Mouse (Mus musculus): ENCODE data around the gene Apaf1.

The Apaf1 gene

GRCm38 (mm10) chr10:91082550-91083392 is at the start of gene Apaf1, which contains the start of gene Ikbip:
Gene Apaf1 (minus strand): TSS chr10:91082770.
Gene Ikbip (plus strand): TSS chr10:91082940.
- peak; percentile 100 for DNase-seq

GRCm38 (mm10) chr10:91131565-91131964 is 49.0 kb upstream of the Apaf1 start:
- no peak for DNase-seq

- DNase-seq, result no peak
These were observed 48.2 kb upstream of the Apaf1 start for GRCm38 (mm10) chr10:91130792-91131191.

DNA sequence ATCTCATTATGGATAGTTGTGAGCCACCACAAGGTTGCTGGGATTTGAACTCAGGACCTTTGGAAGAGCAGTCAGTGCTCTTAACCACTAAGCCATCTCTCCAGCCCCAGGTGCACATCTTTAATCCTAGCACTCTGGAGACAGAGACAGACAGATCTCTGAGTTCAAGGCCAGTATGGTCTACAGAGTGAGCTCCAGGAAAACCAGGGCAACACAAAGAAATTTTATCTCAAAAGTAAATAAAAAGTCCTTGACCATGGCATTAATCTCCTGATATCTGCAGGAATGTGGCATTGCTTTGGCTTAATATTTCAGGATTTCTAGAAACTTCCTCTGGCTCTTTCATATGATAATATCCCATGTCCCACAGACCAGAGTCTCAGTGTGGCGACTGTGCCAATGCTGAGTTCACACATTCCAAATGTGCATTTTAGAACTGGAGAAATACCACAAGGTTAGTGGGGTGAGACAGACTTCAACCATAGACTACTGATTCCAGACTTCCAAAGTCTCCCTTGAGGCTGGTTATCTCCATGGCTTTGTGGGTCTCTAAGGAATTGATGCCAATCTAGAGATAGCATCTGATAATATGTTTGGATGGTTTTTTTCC is 46.1 kb upstream of the Apaf1 start:
- peak; percentile 69 for DNase-seq

- no peak for DNase-seq
These were observed 44.8 kb upstream of the Apaf1 start for GRCm38 (mm10) chr10:91127395-91127794.

DNA sequence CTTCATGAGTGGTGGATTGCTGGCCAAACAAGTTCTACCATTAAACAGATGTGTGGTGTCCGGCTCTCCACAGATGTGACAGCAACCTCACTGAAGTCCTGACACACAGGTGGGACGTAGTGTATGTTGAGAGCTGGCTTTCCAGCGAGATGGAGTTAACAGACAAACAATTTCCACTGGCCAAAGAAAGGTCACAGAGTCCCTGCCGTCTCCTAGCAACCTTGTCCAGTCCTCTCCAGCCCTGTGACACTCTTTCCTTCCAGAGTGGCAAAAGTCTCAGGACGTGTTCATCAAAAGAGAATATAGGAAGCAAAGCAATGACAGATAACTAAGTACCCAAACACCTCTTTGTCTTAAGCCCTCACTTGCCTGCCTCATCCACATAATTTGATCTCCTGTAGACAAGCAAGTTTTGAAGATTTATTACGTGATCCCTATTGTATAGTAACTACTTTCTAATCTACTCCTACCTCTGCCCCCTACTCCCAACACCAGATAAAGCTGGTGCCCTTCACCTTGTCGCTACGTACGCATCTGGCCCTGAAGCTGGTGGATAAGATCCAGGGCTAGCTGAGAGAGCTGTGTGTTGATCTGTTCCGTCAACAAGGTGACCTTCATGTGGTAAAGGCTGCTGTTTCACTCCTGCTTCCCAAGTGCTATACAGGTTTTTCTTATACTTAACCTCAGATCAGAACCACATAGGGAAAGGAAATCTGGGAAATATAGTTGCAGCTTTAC is 44.2 kb upstream of the Apaf1 start:
- DNase-seq, result peak; percentile 46

- DNase-seq, result peak; percentile 99
These were observed 41.6 kb upstream of the Apaf1 start, which contains the start of gene Slc25a3 for GRCm38 (mm10) chr10:91123828-91124822. Gene Slc25a3 (minus strand): TSS chr10:91124059.

DNA sequence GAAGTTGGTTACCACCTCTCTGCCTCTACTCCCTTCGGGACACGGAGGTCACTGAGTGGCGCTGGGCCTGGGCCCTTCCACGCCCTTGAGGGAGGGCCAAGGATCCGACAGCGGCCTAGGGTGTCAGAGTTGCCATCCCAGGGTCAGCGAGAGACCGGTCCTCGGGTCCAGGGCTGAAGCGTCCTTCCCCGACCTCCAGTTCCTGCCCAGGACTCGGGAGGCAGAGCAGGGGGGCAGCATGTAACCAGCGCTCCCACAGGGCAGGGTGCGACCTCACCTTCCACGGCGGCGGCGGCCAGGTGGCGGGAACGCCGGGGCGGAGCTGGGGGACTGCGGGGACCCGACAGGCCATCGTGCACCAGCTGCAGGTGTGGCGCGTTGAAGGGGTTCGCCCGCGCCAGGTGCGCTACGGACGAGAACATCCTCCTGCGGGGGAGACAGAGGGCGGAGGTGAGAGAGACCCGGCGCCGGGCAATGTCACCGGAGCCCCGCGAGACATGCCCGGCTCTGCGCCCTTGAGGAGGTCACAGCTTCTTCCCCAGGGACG is 40.8 kb upstream of the Apaf1 start:
- peak; percentile 58 for DNase-seq

GRCm38 (mm10) chr10:91122646-91123045 is 40.1 kb upstream of the Apaf1 start:
- DNase-seq, result no peak

GRCm38 (mm10) chr10:91116958-91117357 is 34.4 kb upstream of the Apaf1 start:
- no peak for DNase-seq

DNA sequence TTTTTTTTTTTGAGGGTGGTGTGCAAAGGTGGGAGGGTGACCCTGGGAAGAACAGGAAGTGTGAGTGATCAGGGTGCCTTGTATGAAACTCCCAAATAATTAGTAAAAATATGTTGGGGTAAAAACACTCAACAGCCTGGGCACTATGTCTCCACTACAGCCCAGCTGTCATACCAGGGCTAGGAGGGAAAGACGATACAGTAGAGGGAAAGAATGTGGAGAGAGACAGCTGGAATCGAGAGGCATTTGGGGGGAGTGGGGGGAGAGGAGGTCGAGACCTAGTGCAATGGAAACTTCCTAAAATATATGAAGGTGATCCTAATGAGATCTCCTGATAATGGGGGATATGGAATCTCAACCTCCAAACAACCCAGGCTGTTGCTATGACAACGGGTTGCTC is 27.3 kb upstream of the Apaf1 start:
- DNase-seq, result no peak

GRCm38 (mm10) chr10:91105981-91106380 is 23.4 kb upstream of the Apaf1 start:
- no peak for DNase-seq

DNA sequence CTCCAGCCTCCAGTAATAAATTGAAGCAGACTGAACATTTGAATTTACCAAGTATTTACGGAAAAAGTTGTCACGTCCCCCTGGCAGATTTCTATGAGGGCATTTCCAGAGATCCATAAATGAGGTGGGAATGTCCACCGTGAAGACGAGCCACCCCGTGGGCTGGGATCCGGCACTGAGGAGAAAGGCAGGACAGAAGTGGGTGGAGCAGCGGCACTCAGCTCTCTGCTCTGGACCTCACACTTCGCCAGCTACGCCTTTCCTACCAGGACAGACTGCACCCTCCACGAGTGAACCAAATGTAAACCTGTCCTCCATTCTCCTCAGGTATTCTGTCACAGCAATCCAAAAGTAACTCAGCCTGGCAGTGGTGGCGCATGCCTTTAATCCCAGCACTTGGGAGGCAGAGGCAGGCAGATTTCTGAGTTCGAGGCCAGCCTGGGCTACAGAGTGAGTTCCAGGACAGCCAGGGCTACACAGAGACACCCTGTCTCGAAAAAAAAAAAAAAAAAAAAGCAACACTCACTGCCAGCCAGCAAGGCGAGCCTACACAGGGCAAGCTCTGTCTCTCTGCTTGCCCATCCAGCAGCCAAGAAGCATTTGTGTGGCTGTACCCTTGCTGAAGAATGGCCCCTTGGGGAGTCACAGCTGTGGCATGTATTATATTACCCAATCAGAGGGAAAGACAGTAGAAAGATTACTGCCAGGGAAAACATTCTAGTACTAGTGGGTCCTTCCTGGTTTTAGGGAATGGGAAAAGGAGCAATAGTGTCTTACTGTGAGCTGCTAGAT is 20.4 kb upstream of the Apaf1 start:
- no peak for DNase-seq

GRCm38 (mm10) chr10:91101936-91102335 is 19.4 kb upstream of the Apaf1 start:
- DNase-seq, result no peak

DNA sequence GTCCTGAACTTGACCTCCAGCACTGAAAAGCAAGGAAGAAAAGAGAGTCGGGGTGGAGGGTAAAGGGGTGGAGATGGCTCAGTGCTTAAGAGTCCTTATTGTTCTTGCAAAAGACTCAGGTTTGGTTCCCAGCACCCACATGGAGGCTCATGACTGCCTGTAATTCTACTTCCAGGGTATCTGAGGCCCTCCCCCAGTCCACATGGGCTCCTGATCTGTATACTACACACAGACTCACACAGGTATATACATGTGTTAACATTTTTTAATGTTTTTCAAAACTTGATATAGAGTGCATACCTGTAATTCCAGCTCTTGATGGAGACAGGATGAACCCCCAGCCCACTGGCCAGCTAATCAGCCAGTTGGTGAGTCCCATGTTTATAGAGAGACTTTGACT is 17.5 kb upstream of the Apaf1 start:
- DNase-seq, result no peak

- DNase-seq, result no peak
These were observed 15.5 kb upstream of the Apaf1 start for GRCm38 (mm10) chr10:91098056-91098455.

- no peak for DNase-seq
These were observed 11.9 kb upstream of the Apaf1 start for GRCm38 (mm10) chr10:91094251-91095104.

DNA sequence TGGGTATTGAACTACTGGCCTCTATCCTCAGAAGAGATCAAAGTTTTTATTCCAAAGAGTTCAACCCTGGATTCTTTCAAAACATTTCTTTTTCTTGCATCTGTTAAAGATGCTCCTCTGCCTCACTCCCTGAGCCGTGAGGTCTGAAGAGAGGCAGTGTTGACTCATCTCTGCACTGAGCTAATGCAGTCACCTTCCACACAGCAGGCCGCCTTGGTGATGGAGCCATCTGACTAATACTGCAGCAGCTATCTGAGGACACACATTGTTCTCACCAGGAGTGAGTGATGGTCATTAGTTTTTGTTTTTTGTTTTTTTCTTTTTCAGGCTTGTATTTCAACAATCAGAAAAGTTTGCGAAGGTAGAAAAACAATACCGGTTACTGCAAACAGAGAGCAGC is 10.2 kb upstream of the Apaf1 start:
- no peak for DNase-seq

DNA sequence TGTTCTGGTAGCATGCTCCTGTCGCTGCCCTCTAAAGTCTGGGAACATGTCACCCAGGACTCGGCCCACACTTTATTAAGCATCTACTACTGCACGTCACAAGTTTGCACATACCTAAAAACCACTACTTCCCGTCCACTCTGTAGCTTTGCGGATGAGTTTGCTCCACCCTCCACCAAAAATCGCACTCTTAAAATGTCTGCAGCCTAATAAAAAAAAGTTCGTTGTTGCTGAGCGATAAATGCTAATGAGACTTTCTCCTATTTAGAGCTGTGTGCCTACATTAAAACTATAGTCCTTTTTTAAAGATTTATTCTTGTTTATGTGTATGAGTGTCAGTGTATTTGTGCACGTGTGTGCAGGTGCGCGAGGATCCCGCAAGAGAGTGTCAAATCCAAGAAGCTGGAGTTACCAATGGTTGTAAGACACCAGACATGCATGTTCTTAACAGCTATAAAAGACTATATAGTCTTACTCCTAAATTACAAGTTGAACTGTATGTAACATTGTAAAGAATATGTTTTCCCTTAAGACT is 890 bp upstream of the Apaf1 start:
- DNase-seq, result no peak
